Mouse (Mus musculus) retina, postnatal 1 day (tissue): ENCODE data around the gene Btbd11.
A peak's percentile ranks its signal among the peaks of the same experiment; 100 is the strongest.

Source experiments
- DNase-seq: peaks from one replicate; pipeline ENCODE4 v3.0.0-alpha.2; 2012

The Btbd11 gene

DNA sequence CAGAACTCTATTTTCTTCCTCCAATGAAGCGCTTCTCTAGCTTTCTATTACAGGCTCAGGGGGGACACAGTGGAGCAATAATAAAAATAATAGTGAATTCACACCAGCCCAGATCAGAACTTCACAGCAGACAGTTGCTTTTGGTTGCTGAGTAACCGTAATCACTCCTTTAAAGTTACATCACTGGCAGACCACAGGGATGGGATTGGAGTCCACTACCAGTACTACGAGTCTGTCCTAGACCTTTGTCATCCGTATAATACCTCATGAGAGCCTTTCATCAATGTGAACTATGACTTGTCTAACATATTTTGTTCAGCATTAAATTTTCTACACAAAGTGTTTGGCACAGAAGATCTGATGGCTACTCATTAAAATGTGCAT lies 35.0 kb downstream of the Btbd11 start:
- no peak for DNase-seq

GRCm38 (mm10) chr10:85425756-85426155 lies 39.1 kb downstream of the Btbd11 start:
- DNase-seq = no peak

- no peak for DNase-seq
These were observed 50.6 kb downstream of the Btbd11 start for GRCm38 (mm10) chr10:85437217-85437616.

DNA sequence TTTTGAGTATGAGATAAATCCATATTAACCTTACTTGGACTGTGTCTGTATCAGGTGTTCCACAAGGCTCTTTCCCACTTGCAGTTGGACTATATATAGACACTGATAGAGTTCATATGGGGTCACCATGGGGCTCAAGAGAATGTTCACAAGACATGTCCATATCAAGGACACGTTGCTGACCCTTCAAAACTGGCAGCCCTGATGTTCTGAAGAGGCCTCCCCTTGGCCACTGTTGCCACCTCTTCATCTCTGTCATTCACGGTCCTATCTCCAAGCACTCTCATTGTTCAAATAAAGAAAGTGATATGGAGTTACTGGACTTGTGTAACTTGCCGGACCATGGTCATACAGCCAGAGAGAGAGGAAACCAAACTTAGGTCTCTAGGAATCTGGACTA lies 56.8 kb downstream of the Btbd11 start:
- DNase-seq = no peak

GRCm38 (mm10) chr10:85445891-85446290 lies 59.3 kb downstream of the Btbd11 start:
- no peak for DNase-seq

DNA sequence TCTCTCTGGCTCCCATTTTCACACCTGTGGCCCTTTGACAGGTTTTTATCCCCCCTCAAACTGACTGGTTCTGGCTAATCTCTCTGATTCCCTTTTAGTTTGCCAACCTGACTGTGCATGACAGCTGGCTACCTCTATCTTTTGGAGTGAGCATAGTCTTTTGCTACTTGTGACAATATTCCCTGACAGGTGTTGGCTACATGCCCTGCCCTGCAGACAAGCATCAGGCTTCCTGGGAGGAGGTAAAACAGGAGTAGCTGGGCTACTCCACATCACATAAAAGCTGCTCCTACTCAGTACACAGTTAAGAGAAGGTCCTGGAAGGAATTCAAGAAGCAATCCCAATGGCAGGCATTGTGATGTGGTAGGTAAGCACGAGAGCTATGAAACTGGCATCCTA lies 60.1 kb downstream of the Btbd11 start:
- no peak for DNase-seq

- no peak for DNase-seq
These were observed 61.3 kb downstream of the Btbd11 start for GRCm38 (mm10) chr10:85447869-85448268.

DNA sequence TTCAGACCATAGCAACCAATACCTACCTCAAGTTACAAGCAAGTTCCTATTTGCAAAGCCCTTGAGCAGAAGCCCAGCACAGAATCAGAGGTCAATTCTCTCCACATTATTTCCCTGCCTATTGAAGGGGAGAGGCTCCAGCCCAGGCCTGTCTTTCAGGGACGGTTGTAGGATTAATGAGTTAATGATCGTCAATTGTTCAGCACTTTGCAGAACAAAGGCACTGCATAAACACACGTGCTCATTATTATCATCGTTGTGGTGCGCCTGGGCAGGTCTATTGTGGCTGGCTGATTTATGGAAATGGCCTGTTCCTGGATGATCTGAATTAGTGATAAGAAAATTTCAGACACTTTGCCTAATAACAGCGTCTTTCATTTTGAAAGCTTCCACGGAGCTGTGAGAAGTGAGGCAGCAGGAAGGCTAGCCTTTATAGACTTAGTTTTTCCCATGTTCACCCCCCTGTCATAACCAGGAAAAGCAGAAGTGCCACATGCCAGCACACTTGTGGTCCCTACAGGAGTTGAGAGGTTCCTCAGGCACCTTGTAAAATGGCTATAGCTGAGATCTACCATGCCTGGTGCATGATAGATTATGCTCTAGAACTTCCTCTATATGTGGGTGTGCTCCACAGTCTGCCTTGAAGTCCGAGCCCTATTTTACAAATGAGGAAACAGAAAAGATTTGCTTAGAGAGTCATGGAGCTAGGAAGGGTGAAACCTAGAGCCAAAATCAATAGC lies 65.2 kb downstream of the Btbd11 start:
- DNase-seq = peak; percentile 87

- no peak for DNase-seq
These were observed 66.7 kb downstream of the Btbd11 start for GRCm38 (mm10) chr10:85453221-85453775.

- no peak for DNase-seq
These were observed 69.4 kb downstream of the Btbd11 start for GRCm38 (mm10) chr10:85455985-85456384.

GRCm38 (mm10) chr10:85458744-85459344 lies 72.2 kb downstream of the Btbd11 start:
- peak; percentile 36 for DNase-seq

GRCm38 (mm10) chr10:85460736-85461135 lies 74.1 kb downstream of the Btbd11 start:
- no peak for DNase-seq

DNA sequence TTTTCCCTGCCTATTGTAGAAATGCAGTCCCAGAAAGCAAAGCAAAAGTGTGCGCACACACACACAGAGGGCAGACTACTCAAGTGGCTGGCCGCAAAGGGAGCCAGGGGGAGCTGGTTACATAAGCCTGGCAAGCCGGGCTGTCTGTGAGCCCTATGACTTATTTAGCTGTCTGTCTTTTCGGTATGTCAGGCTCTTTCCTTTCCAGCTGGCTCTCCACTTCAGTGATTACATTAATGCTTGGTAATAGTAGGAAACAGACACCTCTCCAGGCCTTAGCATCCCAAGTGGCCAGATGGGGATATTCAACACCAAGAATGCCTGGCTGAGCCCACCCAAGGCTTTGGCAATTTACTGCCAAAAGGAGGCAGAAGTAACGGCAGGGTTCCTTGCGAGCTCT lies 77.5 kb downstream of the Btbd11 start:
- no peak for DNase-seq

DNA sequence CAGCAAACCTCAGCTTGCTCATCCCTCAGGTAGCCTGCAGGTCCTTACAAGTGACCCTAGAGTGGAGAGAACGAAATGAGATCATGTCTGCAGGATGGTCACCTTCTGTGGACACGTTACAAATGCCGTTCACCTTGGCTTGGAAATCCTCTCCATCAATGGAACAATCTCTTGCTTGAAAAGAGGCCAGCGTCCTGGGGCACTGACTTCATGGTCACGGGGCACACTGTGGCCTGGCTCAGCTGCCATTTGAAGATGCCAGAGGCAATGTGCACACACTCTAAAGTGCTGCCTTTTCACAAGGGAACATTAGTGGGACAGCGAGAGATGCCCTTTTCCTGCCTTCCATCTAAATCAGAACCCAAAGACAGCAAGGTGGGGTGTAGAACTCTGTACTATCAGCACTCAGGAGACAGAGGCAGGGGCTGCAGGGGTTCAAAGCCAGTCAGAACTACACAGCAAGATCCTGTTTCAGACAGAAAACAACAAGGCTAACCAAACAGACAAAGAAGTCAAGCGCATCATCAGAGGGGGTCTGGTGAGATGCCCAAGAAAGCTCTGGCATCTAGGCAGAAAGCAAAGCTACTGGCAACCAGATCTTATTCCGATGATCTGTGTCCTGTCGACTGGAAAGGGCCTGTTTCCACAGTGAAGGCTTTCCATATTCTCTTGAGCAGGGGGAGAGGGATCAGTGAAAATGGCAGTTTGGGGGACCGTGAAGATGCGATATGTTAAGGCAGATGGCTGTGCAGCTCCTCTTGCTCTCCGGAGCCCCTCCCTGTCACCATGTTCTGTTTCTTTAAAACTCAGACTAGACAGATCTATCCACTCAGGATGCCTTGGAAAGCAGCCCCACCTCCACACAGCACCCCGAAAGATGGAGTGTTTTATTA lies 79.1 kb downstream of the Btbd11 start:
- no peak for DNase-seq

DNA sequence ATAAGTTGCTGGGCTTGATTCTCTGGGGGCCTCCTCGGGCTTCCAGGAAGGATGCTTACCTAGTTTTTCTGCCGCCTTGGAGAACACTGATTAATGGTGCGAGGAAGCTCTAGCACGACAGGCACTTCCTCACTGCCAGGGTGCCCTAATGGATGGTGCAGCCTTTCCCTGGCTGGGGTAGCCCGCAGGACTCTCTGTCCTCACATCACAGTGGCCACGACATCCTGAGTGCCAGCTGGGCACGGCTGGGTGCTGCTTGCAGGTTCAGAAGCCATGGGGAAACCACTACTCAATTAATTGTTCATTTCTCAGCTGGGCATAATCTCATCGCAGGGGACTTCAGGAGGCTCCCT lies 79.8 kb downstream of the Btbd11 start:
- no peak for DNase-seq

- no peak for DNase-seq
These were observed 80.8 kb downstream of the Btbd11 start for GRCm38 (mm10) chr10:85467393-85467792.

GRCm38 (mm10) chr10:85468527-85468926 lies 81.9 kb downstream of the Btbd11 start:
- DNase-seq = no peak

- DNase-seq = no peak
These were observed 82.7 kb downstream of the Btbd11 start for GRCm38 (mm10) chr10:85469341-85469740.

GRCm38 (mm10) chr10:85473265-85473664 lies 86.7 kb downstream of the Btbd11 start:
- no peak for DNase-seq

DNA sequence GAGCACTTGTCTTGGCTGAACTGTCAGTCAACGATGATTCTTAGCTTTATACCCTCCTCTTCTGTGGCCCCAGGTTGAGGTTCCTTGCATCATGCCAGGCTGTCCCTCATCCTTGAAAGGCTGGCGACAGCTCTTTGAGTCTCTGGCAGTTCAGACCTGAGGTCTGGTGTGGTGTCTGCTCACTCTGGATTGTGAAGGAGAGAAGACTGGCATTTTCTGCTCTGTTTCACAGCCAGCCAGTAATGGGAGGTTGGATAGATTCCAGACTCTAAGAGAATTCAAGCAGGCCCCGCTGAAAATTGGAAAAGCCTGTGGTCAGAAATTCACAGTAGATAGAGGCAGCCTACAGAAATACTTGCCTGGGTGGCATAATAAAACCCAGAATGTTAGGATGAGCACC lies 87.3 kb downstream of the Btbd11 start:
- DNase-seq = peak; percentile 61

DNA sequence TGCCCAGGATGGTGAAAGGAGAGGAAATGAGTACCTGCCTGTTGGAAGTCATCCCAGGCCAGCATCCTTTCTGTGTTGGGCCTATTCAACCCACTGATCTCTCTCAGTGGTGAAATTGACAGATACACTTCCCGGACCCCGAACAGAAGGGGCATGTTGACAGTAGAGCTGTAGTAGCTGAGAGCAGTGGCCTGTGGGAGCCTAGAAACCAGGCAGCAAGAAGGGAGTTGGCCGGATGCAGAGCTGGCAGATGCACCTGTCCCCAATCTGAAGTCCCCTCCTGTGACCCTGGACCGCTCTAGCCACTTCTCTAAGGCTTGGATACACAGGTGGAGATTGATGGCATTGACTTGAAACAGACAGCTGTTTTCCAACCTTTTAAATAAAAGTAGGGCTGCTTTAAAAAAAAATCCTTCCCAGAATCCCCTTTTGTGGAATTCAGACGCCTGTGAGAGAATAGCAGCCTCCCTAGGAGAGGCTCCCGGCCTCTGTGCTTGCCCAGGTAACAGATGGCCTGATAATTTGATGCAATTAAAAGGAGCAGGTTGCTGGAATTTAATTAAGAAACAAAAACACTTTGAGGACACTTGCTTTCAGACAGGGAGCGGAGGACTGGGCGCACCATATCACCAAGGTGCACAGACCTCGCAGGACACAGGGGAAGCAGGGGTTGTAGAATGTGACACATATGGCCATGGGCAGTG lies 89.2 kb downstream of the Btbd11 start:
- DNase-seq = no peak

- no peak for DNase-seq
These were observed 93.5 kb downstream of the Btbd11 start for GRCm38 (mm10) chr10:85479959-85480625.
